Mouse (Mus musculus) hindbrain, embryonic 14.5 days (tissue): ENCODE measurements at regions not wholly inside any gene's neighbourhood (a gene's known extent, or its start where the extent isn't known, plus 50 kb on each side); places are given as distances from the start of the nearest gene placed in this dataset.

Experiments
- ATAC-seq: fragments of 200-750 bp; cut with Nextera tagmentation; 2 replicates; pipeline ENCODE4 v1.8.0; 2017; ENCODE audit warnings: moderate number of reproducible peaks, mild to moderate bottlenecking, moderate TSS enrichment, moderate library complexity; ENCODE audit not compliant: low FRiP score
- DNase-seq: peaks from one replicate; pipeline ENCODE4 v3.0.0-alpha.2; 2015; ENCODE audit warnings: low spot score
- H3K27ac ChIP-seq: fragments of 300-500 bp; sonication (generic); 2 replicates; pipeline ENCODE4 v1.5.1; 2014; ENCODE audit warnings: mild to moderate bottlenecking, moderate library complexity
- H3K27me3 ChIP-seq: fragments of 300-500 bp; sonication (generic); 2 replicates; pipeline ENCODE4 v1.6.1; 2014; ENCODE audit warnings: mild to moderate bottlenecking, low read length, mixed read lengths; ENCODE audit not compliant: control insufficient read depth, insufficient read depth
- H3K36me3 ChIP-seq: fragments of 300-500 bp; sonication (generic); replicated peaks from 2 replicates; pipeline ENCODE4 v1.6.1; 2014; ENCODE audit not compliant: control insufficient read depth, insufficient read depth
- H3K4me1 ChIP-seq: fragments of 300-500 bp; sonication (generic); replicated peaks from 2 replicates; pipeline ENCODE4 v1.6.1; 2014; ENCODE audit warnings: antibody characterized with exemption, low read length, mixed read lengths; ENCODE audit not compliant: control insufficient read depth, insufficient read depth
- H3K4me2 ChIP-seq: fragments of 300-500 bp; sonication (generic); replicated peaks from 2 replicates; pipeline ENCODE4 v1.6.1; 2014; ENCODE audit warnings: mild to moderate bottlenecking, moderate library complexity
- H3K4me3 ChIP-seq: fragments of 300-500 bp; sonication (generic); replicated peaks from 2 replicates; pipeline ENCODE4 v1.5.1; 2014; ENCODE audit warnings: mild to moderate bottlenecking, low read length
- H3K9ac ChIP-seq: fragments of 300-500 bp; sonication (generic); 2 replicates; pipeline ENCODE4 v1.6.1; 2014
- H3K9me3 ChIP-seq: fragments of 300-500 bp; sonication (generic); 2 replicates; pipeline ENCODE4 v1.6.1; 2016; ENCODE audit warnings: low read length; ENCODE audit not compliant: control insufficient read depth
- WGBS: fragments of 180-500 bp; shearing (Covaris S2); extraction: QIAGEN DNeasy Blood & Tissue Kit; methylation state at CpG from one replicate; pipeline ENCODE4 v1.1.7; 2014; 5-methylcytosine and 5-hydroxymethylcytosine counted together

- Histone ChIP-seq H3K4me3 (no peak overlapping the region), H3K4me1 (no peaks in the 10 kb centered on the region), H3K9ac (no peak overlapping the region), H3K36me3 (no peaks in the 10 kb centered on the region), H3K9me3 (no peaks in the 10 kb centered on the region), H3K27me3 (no peaks in the 10 kb centered on the region), H3K4me2 (no peak overlapping the region), H3K27ac (no peak overlapping the region)
- 69% methylated on average over 15 of the region's 15 CpGs for WGBS
- ATAC-seq = no peak
- DNase-seq = no peak
Measured at GRCm38 (mm10) chr5:148740366-148741266, 188.0 kb upstream of the Ubl3 start.

- no peaks in the 10 kb centered on the region for H3K36me3 ChIP-seq
- DNase-seq (no peak), ATAC-seq (no peak)
- H3K9ac ChIP-seq = no peak overlapping the region
- H3K4me2 ChIP-seq = no peak overlapping the region
- no peaks in the 10 kb centered on the region for H3K9me3 ChIP-seq
- H3K27me3 ChIP-seq = no peaks in the 10 kb centered on the region
- no peaks in the 10 kb centered on the region for H3K4me1 ChIP-seq
- H3K27ac ChIP-seq = no peak overlapping the region
- 79% methylated on average over 2 of the region's 2 CpGs for WGBS
- no peak overlapping the region for H3K4me3 ChIP-seq
Measured at GRCm38 (mm10) chr5:148739672-148740071, 187.1 kb upstream of the Ubl3 start.

GRCm38 (mm10) chr5:148739141-148739540 lies 186.6 kb upstream of the Ubl3 start:
- Histone ChIP-seq H3K4me3 (no peak overlapping the region), H3K27ac (no peak overlapping the region), H3K27me3 (no peaks in the 10 kb centered on the region), H3K9ac (no peak overlapping the region), H3K4me1 (no peaks in the 10 kb centered on the region), H3K9me3 (no peaks in the 10 kb centered on the region), H3K4me2 (no peak overlapping the region), H3K36me3 (no peaks in the 10 kb centered on the region)
- no peak for ATAC-seq
- DNase-seq = no peak
- 70% methylated on average over 3 of the region's 3 CpGs for WGBS

- H3K36me3 ChIP-seq = no peaks in the 10 kb centered on the region
- ATAC-seq = no peak
- no peak overlapping the region for H3K4me3 ChIP-seq
- 75% methylated on average over 15 of the region's 15 CpGs for WGBS
- H3K4me1 ChIP-seq = 0 out of 2 replicates have a peak, but pooled peaks cover 7% of the 10 kb centered on the region
- H3K27ac ChIP-seq = no peak overlapping the region
- H3K9me3 ChIP-seq = no peaks in the 10 kb centered on the region
- H3K4me2 ChIP-seq = no peak overlapping the region
- no peak overlapping the region for H3K9ac ChIP-seq
- no peak for DNase-seq
- H3K27me3 ChIP-seq = no peaks in the 10 kb centered on the region
Measured at GRCm38 (mm10) chr5:148729541-148729940, 177.0 kb upstream of the Ubl3 start.

- DNase-seq (no peak), ATAC-seq (no peak)
- H3K4me3 ChIP-seq = no peak overlapping the region
- no peaks in the 10 kb centered on the region for H3K9me3 ChIP-seq
- no peak overlapping the region for H3K9ac ChIP-seq
- H3K27me3 ChIP-seq = no peaks in the 10 kb centered on the region
- H3K4me2 ChIP-seq = no peak overlapping the region
- 0 out of 2 replicates have a peak, but pooled peaks cover 7% of the 10 kb centered on the region for H3K4me1 ChIP-seq
- H3K36me3 ChIP-seq = no peaks in the 10 kb centered on the region
- WGBS = 60% methylated on average over 1 of the region's 1 CpGs
- H3K27ac ChIP-seq = no peak overlapping the region
Measured at GRCm38 (mm10) chr5:148728492-148728891, 175.9 kb upstream of the Ubl3 start.

- ATAC-seq = no peak
- WGBS = 76% methylated on average over 7 of the region's 7 CpGs
- Histone ChIP-seq H3K27ac (no peak overlapping the region), H3K27me3 (no peaks in the 10 kb centered on the region), H3K36me3 (no peaks in the 10 kb centered on the region), H3K4me1 (0 out of 2 replicates have a peak, but pooled peaks cover 7% of the 10 kb centered on the region), H3K9ac (no peak overlapping the region), H3K9me3 (no peaks in the 10 kb centered on the region), H3K4me3 (no peak overlapping the region), H3K4me2 (no peak overlapping the region)
- DNase-seq = no peak
Measured at GRCm38 (mm10) chr5:148726442-148726841, 173.9 kb upstream of the Ubl3 start.

GRCm38 (mm10) chr5:148724470-148724869 lies 171.9 kb upstream of the Ubl3 start:
- ATAC-seq = no peak
- Histone ChIP-seq H3K4me1 (0 out of 2 replicates have a peak, but pooled peaks cover 2% of the 10 kb centered on the region), H3K27ac (no peak overlapping the region), H3K9ac (no peak overlapping the region), H3K4me2 (no peak overlapping the region), H3K4me3 (no peak overlapping the region), H3K9me3 (no peaks in the 10 kb centered on the region), H3K27me3 (no peaks in the 10 kb centered on the region), H3K36me3 (no peaks in the 10 kb centered on the region)
- no peak for DNase-seq
- WGBS = 86% methylated on average over 6 of the region's 6 CpGs

GRCm38 (mm10) chr5:148723677-148724227 lies 171.2 kb upstream of the Ubl3 start:
- Histone ChIP-seq H3K27me3 (no peaks in the 10 kb centered on the region), H3K4me3 (no peak overlapping the region), H3K36me3 (no peaks in the 10 kb centered on the region), H3K4me1 (no peaks in the 10 kb centered on the region), H3K9ac (no peak overlapping the region), H3K27ac (no peak overlapping the region), H3K9me3 (no peaks in the 10 kb centered on the region), H3K4me2 (no peak overlapping the region)
- WGBS = 95% methylated on average over 11 of the region's 11 CpGs
- no peak for DNase-seq
- ATAC-seq = no peak

GRCm38 (mm10) chr5:148720604-148721003 lies 168.0 kb upstream of the Ubl3 start:
- Histone ChIP-seq H3K4me2 (no peak overlapping the region), H3K27ac (no peak overlapping the region), H3K27me3 (no peaks in the 10 kb centered on the region), H3K9ac (no peak overlapping the region), H3K4me1 (no peaks in the 10 kb centered on the region), H3K9me3 (peaks cover 2% of the 10 kb centered on the region; the same call in 1 of the 2 replicates), H3K36me3 (no peaks in the 10 kb centered on the region), H3K4me3 (no peak overlapping the region)
- ATAC-seq = no peak
- no peak for DNase-seq
- 91% methylated on average over 5 of the region's 5 CpGs for WGBS
